Mouse (Mus musculus): ENCODE measurements around the gene Atrn. TPM values are rescaled to one million over a fixed set of nuclear protein-coding genes. Genes with fewer than 3 reads are reported as not detected.
A peak's percentile ranks its signal among the peaks of the same experiment; 100 is the strongest.

Gene Atrn
- total and polyA plus RNA-seq, 3 experiments = 4.0 to 5.8 (median 4.5) TPM

GRCm38 (mm10) chr2:131037226-131037990 is 131.1 kb downstream of the Atrn start:
- no peak overlapping the region for H3K27ac ChIP-seq (ENCODE audit: insufficient read depth, low read depth)
- dilution Hi-C loops (cut with MboI; ENCODE audit: extremely low pct_ligation_motif_present, extremely low pct_unique_long_range_greater_than_20kb, low sequenced_read_pairs) (no loop called here), in situ Hi-C loops (cut with MboI; ENCODE audit: low pct_ligation_motif_present, low pct_unique_long_range_greater_than_20kb, low sequenced_read_pairs) (no loop called here)
- H3K4me1 ChIP-seq (ENCODE audit: control insufficient read depth in 1 of 2, insufficient read depth in 2 of 2) = peaks cover 4 to 9% of the 10 kb centered on the region in 2 experiments
- H3K4me2 ChIP-seq (ENCODE audit: insufficient read depth, low read depth, poor library complexity, severe bottlenecking) = no peak overlapping the region
- no peak overlapping the region for H3K9ac ChIP-seq (ENCODE audit: insufficient read depth, low read depth)
- DNase-seq (ENCODE audit: extremely low read depth) = peak; percentile 19
- H3K79me2 ChIP-seq (replicated peaks; ENCODE audit: control insufficient read depth, extremely low read depth, insufficient read depth, poor library complexity, severe bottlenecking) = no peaks in the 10 kb centered on the region
- no peaks in the 10 kb centered on the region for H3K36me3 ChIP-seq (replicated peaks in 1 of 2; ENCODE audit: control insufficient read depth in 1 of 2, insufficient read depth in 1 of 2, low read length in 1 of 2)
- H3K27me3 ChIP-seq (replicated peaks) = peaks cover 6% of the 10 kb centered on the region
- H3K9me3 ChIP-seq (replicated peaks; ENCODE audit: low read length) = no peaks in the 10 kb centered on the region
- H3K4me3 ChIP-seq (replicated peaks in 1 of 3; ENCODE audit: low read depth in 2 of 3, low read length in 2 of 3, poor library complexity in 1 of 3) = no peak overlapping the region
- TF ChIP-seq BHLHE40 (IDR thresholded peaks at IDR 0.05; ENCODE audit: low read depth, low read length) = peak; percentile 84
- no peak for TF ChIP-seq POLR2A (IDR thresholded peaks at IDR 0.05; ENCODE audit: low read depth, low read length)
- TF ChIP-seq SIN3A (IDR thresholded peaks at IDR 0.05; ENCODE audit: low read length) = no peak
- no peak for TF ChIP-seq ZKSCAN1 (IDR thresholded peaks at IDR 0.05; ENCODE audit: borderline replicate concordance, low read depth, low read length)
- TF ChIP-seq MEF2A (IDR thresholded peaks at IDR 0.05; ENCODE audit: borderline replicate concordance, low read depth, low read length) = no peak
- no peak for TF ChIP-seq CHD2 (IDR thresholded peaks at IDR 0.05; ENCODE audit: low read length)

- Histone ChIP-seq H3K36me3 (replicated peaks in 1 of 2; ENCODE audit: control insufficient read depth in 1 of 2, insufficient read depth in 1 of 2, low read length in 1 of 2) (no peaks in the 10 kb centered on the region), H3K79me2 (replicated peaks; ENCODE audit: control insufficient read depth, extremely low read depth, insufficient read depth, poor library complexity, severe bottlenecking) (no peaks in the 10 kb centered on the region), H3K4me3 (replicated peaks in 1 of 3; ENCODE audit: low read depth in 2 of 3, low read length in 2 of 3, poor library complexity in 1 of 3) (no peak overlapping the region), H3K27me3 (replicated peaks) (peaks cover 6% of the 10 kb centered on the region), H3K9me3 (replicated peaks; ENCODE audit: low read length) (no peaks in the 10 kb centered on the region), H3K9ac (ENCODE audit: insufficient read depth, low read depth) (no peak overlapping the region), H3K4me2 (ENCODE audit: insufficient read depth, low read depth, poor library complexity, severe bottlenecking) (no peak overlapping the region), H3K4me1 (ENCODE audit: control insufficient read depth in 1 of 2, insufficient read depth in 2 of 2) (peaks cover 4 to 9% of the 10 kb centered on the region in 2 experiments), H3K27ac (ENCODE audit: insufficient read depth, low read depth) (no peak overlapping the region)
- dilution Hi-C loops (cut with MboI; ENCODE audit: extremely low pct_ligation_motif_present, extremely low pct_unique_long_range_greater_than_20kb, low sequenced_read_pairs) (no loop called here), in situ Hi-C loops (cut with MboI; ENCODE audit: low pct_ligation_motif_present, low pct_unique_long_range_greater_than_20kb, low sequenced_read_pairs) (no loop called here)
- DNase-seq (ENCODE audit: extremely low read depth) = no peak
- TF ChIP-seq MAFK (IDR thresholded peaks at IDR 0.05; ENCODE audit: insufficient replicate concordance, low read length) (no peak), JUND (conservative IDR thresholded peaks at IDR 0.05; ENCODE audit: low read depth, low read length) (no peak), RCOR1 (conservative IDR thresholded peaks at IDR 0.05; ENCODE audit: low read depth, low read length) (no peak), NRF1 (IDR thresholded peaks at IDR 0.05; ENCODE audit: low read depth, low read length) (no peak), CHD2 (IDR thresholded peaks at IDR 0.05; ENCODE audit: low read length) (no peak), USF2 (conservative IDR thresholded peaks at IDR 0.05; ENCODE audit: low read depth, low read length) (no peak), CHD1 (IDR thresholded peaks at IDR 0.05; ENCODE audit: low read depth, low read length) (no peak), USF1 (IDR thresholded peaks at IDR 0.05; ENCODE audit: low read depth, low read length) (no peak), RAD21 (IDR thresholded peaks at IDR 0.05; ENCODE audit: low read depth, low read length) (no peak), MAZ (IDR thresholded peaks at IDR 0.05; ENCODE audit: low read depth, low read length) (no peak), ELF1 (IDR thresholded peaks at IDR 0.05; ENCODE audit: low read depth, low read length) (no peak)
Measured at GRCm38 (mm10) chr2:131038197-131038596, 131.9 kb downstream of the Atrn start.

Data from CH12.LX (cell line).